Mouse (Mus musculus) limb, embryonic 14.5 days (tissue): ENCODE measurements at regions not wholly inside any gene's neighbourhood (a gene's known extent, or its start where the extent isn't known, plus 50 kb on each side); places are given as distances from the start of the nearest gene placed in this dataset.

ENCODE experiments used
- ATAC-seq: fragments of 200-750 bp; cut with Nextera tagmentation; 2 replicates; pipeline ENCODE4 v1.8.0; 2017; ENCODE audit warnings: low read depth, moderate number of reproducible peaks, moderate TSS enrichment; ENCODE audit not compliant: low FRiP score
- DNase-seq: peaks from one replicate; pipeline ENCODE4 v3.0.0-alpha.2; 2015; ENCODE audit warnings: low spot score
- H3K27ac ChIP-seq: fragments of 300-500 bp; sonication (generic); replicated peaks from 2 replicates; pipeline ENCODE4 v1.5.1; 2014; ENCODE audit warnings: low read depth, mild to moderate bottlenecking, low read length, moderate library complexity, mixed read lengths
- H3K27me3 ChIP-seq: fragments of 300-500 bp; sonication (generic); 2 replicates; pipeline ENCODE4 v1.6.1; 2014; ENCODE audit warnings: low read length, mixed read lengths; ENCODE audit not compliant: control insufficient read depth, insufficient read depth
- H3K36me3 ChIP-seq: fragments of 300-500 bp; sonication (generic); 2 replicates; pipeline ENCODE4 v1.6.1; 2014; ENCODE audit warnings: mild to moderate bottlenecking, low read length, moderate library complexity, mixed read lengths; ENCODE audit not compliant: control insufficient read depth, insufficient read depth
- H3K4me1 ChIP-seq: fragments of 300-500 bp; sonication (generic); 2 replicates; pipeline ENCODE4 v1.6.1; 2014; ENCODE audit warnings: antibody characterized with exemption, low read length, mixed read lengths; ENCODE audit not compliant: control insufficient read depth, insufficient read depth
- H3K4me2 ChIP-seq: fragments of 300-500 bp; sonication (generic); replicated peaks from 2 replicates; pipeline ENCODE4 v1.6.1; 2014; ENCODE audit warnings: low read depth, mild to moderate bottlenecking, low read length, moderate library complexity; ENCODE audit not compliant: severe bottlenecking
- H3K4me3 ChIP-seq: fragments of 300-500 bp; sonication (generic); replicated peaks from 2 replicates; pipeline ENCODE4 v1.5.1; 2014; ENCODE audit warnings: low read length
- H3K9ac ChIP-seq: fragments of 300-500 bp; sonication (generic); 2 replicates; pipeline ENCODE4 v1.6.1; 2014; ENCODE audit warnings: mild to moderate bottlenecking, low read depth, low read length, moderate library complexity; ENCODE audit not compliant: severe bottlenecking
- H3K9me3 ChIP-seq: fragments of 300-500 bp; sonication (generic); 2 replicates; pipeline ENCODE4 v1.6.1; 2016; ENCODE audit warnings: low read length; ENCODE audit not compliant: control insufficient read depth
- POLR2A ChIP-seq: fragments of 200-500 bp; IDR thresholded peaks from 2 replicates; pipeline ENCODE4 v1.8.0; 2012; ENCODE audit warnings: inconsistent platforms, mild to moderate bottlenecking, moderate library complexity, borderline replicate concordance; ENCODE audit not compliant: insufficient read depth, insufficient read length; ENCODE audit errors: extremely low read depth
- WGBS: fragments of 180-500 bp; shearing (Covaris S2); extraction: QIAGEN DNeasy Blood & Tissue Kit; methylation state at CpG from one replicate; pipeline ENCODE4 v1.1.7; 2014; 5-methylcytosine and 5-hydroxymethylcytosine counted together

GRCm38 (mm10) chr11:71945098-71945413, 92.3 kb downstream of the Aipl1 start:
- no peak overlapping the region for H3K9ac ChIP-seq
- H3K27me3 ChIP-seq, result no peaks in the 10 kb centered on the region
- H3K27ac ChIP-seq, result no peak overlapping the region
- no peaks in the 10 kb centered on the region for H3K36me3 ChIP-seq
- ATAC-seq (no peak), DNase-seq (no peak)
- H3K4me3 ChIP-seq, result no peak overlapping the region
- no peaks in the 10 kb centered on the region for H3K9me3 ChIP-seq
- H3K4me2 ChIP-seq, result no peak overlapping the region
- no peak for TF ChIP-seq POLR2A
- H3K4me1 ChIP-seq, result no peaks in the 10 kb centered on the region

GRCm38 (mm10) chr11:71944398-71945097, 92.8 kb downstream of the Aipl1 start:
- H3K36me3 ChIP-seq, result no peaks in the 10 kb centered on the region
- no peaks in the 10 kb centered on the region for H3K4me1 ChIP-seq
- no peak overlapping the region for H3K27ac ChIP-seq
- H3K27me3 ChIP-seq, result no peaks in the 10 kb centered on the region
- DNase-seq, result no peak
- WGBS, result 44% methylated on average over 9 of the region's 9 CpGs
- no peak for ATAC-seq
- no peak for TF ChIP-seq POLR2A
- no peaks in the 10 kb centered on the region for H3K9me3 ChIP-seq
- H3K4me2 ChIP-seq, result no peak overlapping the region
- no peak overlapping the region for H3K4me3 ChIP-seq
- no peak overlapping the region for H3K9ac ChIP-seq

- no peaks in the 10 kb centered on the region for H3K27me3 ChIP-seq
- no peaks in the 10 kb centered on the region for H3K36me3 ChIP-seq
- no peaks in the 10 kb centered on the region for H3K4me1 ChIP-seq
- no peak for TF ChIP-seq POLR2A
- H3K9me3 ChIP-seq, result no peaks in the 10 kb centered on the region
- H3K4me3 ChIP-seq, result no peak overlapping the region
- H3K27ac ChIP-seq, result no peak overlapping the region
- ATAC-seq (no peak), DNase-seq (no peak)
- H3K9ac ChIP-seq, result no peak overlapping the region
- H3K4me2 ChIP-seq, result no peak overlapping the region
- WGBS, result 24% methylated on average over 3 of the region's 3 CpGs
These were observed 93.8 kb downstream of the Aipl1 start for GRCm38 (mm10) chr11:71943512-71943911.

- no peak overlapping the region for H3K4me2 ChIP-seq
- H3K9me3 ChIP-seq, result no peaks in the 10 kb centered on the region
- no peak overlapping the region for H3K4me3 ChIP-seq
- H3K27ac ChIP-seq, result no peak overlapping the region
- no peaks in the 10 kb centered on the region for H3K4me1 ChIP-seq
- no peak overlapping the region for H3K9ac ChIP-seq
- no peaks in the 10 kb centered on the region for H3K36me3 ChIP-seq
- ATAC-seq, result no peak
- no peak for DNase-seq
- H3K27me3 ChIP-seq, result no peaks in the 10 kb centered on the region
- TF ChIP-seq POLR2A, result no peak
- 83% methylated on average over 6 of the region's 6 CpGs for WGBS
These were observed 98.2 kb downstream of the Aipl1 start for GRCm38 (mm10) chr11:71939066-71939465.

GRCm38 (mm10) chr11:71937108-71937507, 100.2 kb downstream of the Aipl1 start:
- no peaks in the 10 kb centered on the region for H3K36me3 ChIP-seq
- peak; percentile 11 for DNase-seq
- no peaks in the 10 kb centered on the region for H3K9me3 ChIP-seq
- no peak overlapping the region for H3K4me2 ChIP-seq
- no peak for TF ChIP-seq POLR2A
- H3K27me3 ChIP-seq, result no peaks in the 10 kb centered on the region
- no peak for ATAC-seq
- no peak overlapping the region for H3K9ac ChIP-seq
- H3K4me1 ChIP-seq, result no peaks in the 10 kb centered on the region
- no peak overlapping the region for H3K27ac ChIP-seq
- WGBS, result 33% methylated on average over 6 of the region's 6 CpGs
- no peak overlapping the region for H3K4me3 ChIP-seq
